Mouse (Mus musculus): ENCODE results near the gene Sowaha. TPM values are rescaled to one million over a fixed set of nuclear protein-coding genes. Genes with fewer than 3 reads are reported as not detected.

Sowaha gene
- polyA plus RNA-seq (2015; fragmentation: Nextera tagmentation; extraction: Ambion mirVana) = 0.21 and 0.27 TPM in 2 replicates

DNA sequence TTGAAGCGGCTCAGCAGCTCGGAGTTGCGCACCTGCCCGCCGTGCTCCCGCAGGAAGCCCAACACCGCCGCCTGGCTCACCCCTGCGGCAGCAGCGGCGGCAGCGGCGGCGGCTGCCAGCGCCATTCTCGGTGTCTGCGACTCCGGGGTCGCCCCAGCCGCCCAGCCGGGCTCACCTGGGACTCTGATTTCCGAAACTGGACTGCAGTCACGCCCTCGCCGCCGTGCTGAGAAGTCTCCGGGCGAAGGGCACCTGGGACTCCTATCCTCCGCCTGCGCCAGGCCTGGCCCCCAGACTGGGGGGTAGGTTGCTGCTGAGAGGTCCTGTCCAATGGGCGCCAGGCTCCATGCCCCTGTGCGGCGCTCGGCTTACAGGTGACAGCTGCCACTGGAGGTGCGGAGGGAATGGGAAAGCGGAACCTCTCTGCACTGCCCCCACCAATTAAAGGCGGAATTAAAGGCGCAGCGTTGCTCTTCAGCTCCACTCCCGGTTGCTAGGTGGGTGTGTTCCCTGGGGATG, at the start of gene Sowaha, which contains the start of gene Gm9945:
TSS of gene Sowaha (minus strand) at position 492 of the 519 bp plus-strand sequence.
TSS of gene Gm9945 (plus strand) at position 384 of the 519 bp plus-strand sequence.
- H3K27me3 ChIP-seq = peaks cover 79% of the 10 kb centered on the region
- peaks cover 33% of the 10 kb centered on the region for H3K4me1 ChIP-seq (replicated peaks)
- ATAC-seq (ENCODE audit: low read depth) = peak; percentile 52; the same call in 1 of the 2 replicates
- H3K9me3 ChIP-seq = no peaks in the 10 kb centered on the region
- H3K4me3 ChIP-seq = peak within 1 kb of the TSS; percentile 46
- H3K9ac ChIP-seq = peak within 1 kb of the TSS; percentile 59
- no peaks in the 10 kb centered on the region for H3K36me3 ChIP-seq
- peak within 1 kb of the TSS; percentile 77 for H3K4me2 ChIP-seq
- no peak within 1 kb of the TSS for H3K27ac ChIP-seq (replicated peaks)
- WGBS = 3% methylated on average over 40 of the region's 40 CpGs

DNA sequence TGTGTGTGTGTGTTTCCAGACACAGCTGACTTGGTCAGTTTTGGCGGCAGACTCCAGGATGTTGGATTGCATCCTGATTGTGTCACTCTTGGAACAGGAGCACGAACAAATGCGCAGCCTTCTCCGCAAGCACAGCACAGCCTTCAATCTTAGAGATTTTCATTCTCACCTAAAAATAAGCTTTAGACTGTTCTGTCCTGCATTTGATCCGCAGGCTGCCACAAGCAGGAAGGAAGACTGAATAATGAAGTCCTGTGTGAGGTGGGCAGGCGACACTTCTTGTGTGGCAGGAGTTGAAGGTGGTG, 49.1 kb upstream of the Sowaha start:
- WGBS = 79% methylated on average over 6 of the region's 6 CpGs
- Histone ChIP-seq H3K4me1 (replicated peaks) (peaks cover 26% of the 10 kb centered on the region), H3K9me3 (no peaks in the 10 kb centered on the region), H3K27ac (replicated peaks) (no peak overlapping the region), H3K27me3 (no peaks in the 10 kb centered on the region), H3K36me3 (peaks cover 13% of the 10 kb centered on the region), H3K4me2 (no peak overlapping the region), H3K9ac (no peak overlapping the region), H3K4me3 (no peak overlapping the region)
- ATAC-seq (ENCODE audit: low read depth) = no peak

DNA sequence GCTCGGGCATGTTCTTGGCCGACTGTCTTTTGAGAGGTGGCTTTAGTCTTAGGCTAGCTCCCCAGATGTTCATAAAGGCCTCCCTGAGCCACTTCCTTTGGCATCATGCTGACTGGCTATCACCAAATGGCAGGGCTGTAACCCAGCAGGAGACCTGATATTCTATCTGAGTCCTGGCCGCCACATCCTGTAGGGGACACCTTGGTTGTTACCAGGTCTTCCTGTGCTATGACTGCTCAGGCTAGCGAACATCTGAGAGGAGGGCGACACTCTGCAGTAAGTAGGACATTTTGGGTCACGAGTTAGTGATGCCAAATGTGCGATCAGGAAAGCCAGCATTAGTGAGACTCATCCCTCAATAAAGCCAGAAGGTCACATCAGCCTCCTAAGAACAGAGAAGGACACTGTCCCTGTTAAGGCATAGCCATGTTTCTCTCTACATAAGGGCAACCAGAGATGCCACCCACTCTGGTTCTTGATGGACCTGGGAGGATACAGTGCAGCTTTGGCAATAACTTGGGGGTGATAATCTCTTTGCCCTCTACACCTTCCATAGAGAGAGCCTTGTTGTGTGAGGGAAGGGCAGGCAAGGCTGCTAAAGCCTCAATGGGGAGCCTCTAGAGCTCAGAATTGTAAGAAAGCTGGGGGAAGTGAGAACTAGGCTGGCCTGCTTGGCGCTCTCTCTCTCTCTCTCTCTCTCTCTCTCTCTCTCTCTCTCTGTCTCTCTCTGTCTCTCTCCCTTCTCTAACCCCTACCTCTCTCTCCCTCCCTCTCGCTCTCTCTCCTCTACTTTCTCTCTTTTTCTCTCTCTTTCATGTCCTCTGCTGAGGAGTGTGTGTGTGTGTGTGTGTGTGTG, 48.6 kb upstream of the Sowaha start:
- ATAC-seq (ENCODE audit: low read depth) = no peak
- WGBS = 69% methylated on average over 9 of the region's 9 CpGs

DNA sequence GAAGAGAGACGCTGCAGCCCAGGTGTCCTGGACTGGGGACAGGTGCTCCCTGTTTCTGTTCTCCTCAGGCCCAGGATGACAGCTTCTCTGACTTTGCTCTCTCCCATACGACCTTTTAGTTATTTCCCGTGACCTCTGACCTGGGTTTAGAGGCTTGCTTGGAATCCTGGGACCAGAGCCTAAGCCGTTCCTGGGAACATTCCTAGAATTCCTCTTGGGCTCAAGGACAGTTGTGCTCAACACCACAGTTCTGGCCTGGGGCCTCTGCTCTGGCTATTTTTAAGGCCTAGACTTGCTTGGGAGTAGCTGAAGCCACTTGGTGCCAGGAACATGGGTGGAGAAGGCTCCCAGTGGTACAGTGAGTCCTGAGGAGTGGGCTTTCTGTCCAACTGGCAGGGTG, 45.4 kb upstream of the Sowaha start:
- H3K4me2 ChIP-seq = no peak overlapping the region
- WGBS = 66% methylated on average over 4 of the region's 4 CpGs

More for the DNA sequence above, 48.6 kb upstream of the Sowaha start:
- Histone ChIP-seq H3K4me3 (no peak overlapping the region), H3K9ac (0 out of 2 replicates have a peak overlapping the region, but pooled peaks have one; percentile 1), H3K36me3 (peaks cover 7% of the 10 kb centered on the region), H3K9me3 (no peaks in the 10 kb centered on the region), H3K4me2 (no peak overlapping the region), H3K27ac (replicated peaks) (no peak overlapping the region), H3K27me3 (no peaks in the 10 kb centered on the region), H3K4me1 (replicated peaks) (peaks cover 32% of the 10 kb centered on the region)

DNA sequence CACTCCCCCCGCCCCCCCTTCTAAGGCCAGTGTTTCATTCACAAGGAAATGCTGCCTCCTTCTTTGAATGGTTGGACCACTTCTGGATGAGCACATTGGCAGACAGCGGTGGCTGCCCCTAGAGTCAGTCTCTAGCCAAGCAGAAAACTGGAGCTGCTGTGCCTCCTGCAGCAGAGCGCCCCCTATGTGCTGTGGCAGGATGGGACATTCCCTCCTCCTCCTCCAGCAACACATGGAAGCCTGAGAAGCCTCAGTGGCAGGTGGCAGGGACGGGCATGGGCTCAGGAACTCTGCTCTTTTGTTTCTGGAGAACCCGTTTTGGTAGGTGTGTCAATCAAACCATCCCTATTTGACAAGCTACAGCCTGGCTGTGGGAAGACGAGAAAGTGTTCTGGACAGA, 44.8 kb upstream of the Sowaha start:
- 69% methylated on average over 6 of the region's 6 CpGs for WGBS
- H3K27ac ChIP-seq (replicated peaks) = no peak overlapping the region
- no peaks in the 10 kb centered on the region for H3K27me3 ChIP-seq
- H3K4me1 ChIP-seq (replicated peaks) = peaks cover 66% of the 10 kb centered on the region
- H3K4me3 ChIP-seq = no peak overlapping the region
- H3K4me2 ChIP-seq = no peak overlapping the region
- H3K9ac ChIP-seq = no peak overlapping the region
- no peaks in the 10 kb centered on the region for H3K36me3 ChIP-seq
- no peaks in the 10 kb centered on the region for H3K9me3 ChIP-seq
- no peak for ATAC-seq (ENCODE audit: low read depth)

More for the DNA sequence above, 45.4 kb upstream of the Sowaha start:
- H3K36me3 ChIP-seq = no peaks in the 10 kb centered on the region
- ATAC-seq (ENCODE audit: low read depth) = no peak
- H3K9ac ChIP-seq = no peak overlapping the region
- H3K4me1 ChIP-seq (replicated peaks) = peaks cover 62% of the 10 kb centered on the region
- no peak overlapping the region for H3K4me3 ChIP-seq
- no peaks in the 10 kb centered on the region for H3K9me3 ChIP-seq
- no peak overlapping the region for H3K27ac ChIP-seq (replicated peaks)
- H3K27me3 ChIP-seq = no peaks in the 10 kb centered on the region

DNA sequence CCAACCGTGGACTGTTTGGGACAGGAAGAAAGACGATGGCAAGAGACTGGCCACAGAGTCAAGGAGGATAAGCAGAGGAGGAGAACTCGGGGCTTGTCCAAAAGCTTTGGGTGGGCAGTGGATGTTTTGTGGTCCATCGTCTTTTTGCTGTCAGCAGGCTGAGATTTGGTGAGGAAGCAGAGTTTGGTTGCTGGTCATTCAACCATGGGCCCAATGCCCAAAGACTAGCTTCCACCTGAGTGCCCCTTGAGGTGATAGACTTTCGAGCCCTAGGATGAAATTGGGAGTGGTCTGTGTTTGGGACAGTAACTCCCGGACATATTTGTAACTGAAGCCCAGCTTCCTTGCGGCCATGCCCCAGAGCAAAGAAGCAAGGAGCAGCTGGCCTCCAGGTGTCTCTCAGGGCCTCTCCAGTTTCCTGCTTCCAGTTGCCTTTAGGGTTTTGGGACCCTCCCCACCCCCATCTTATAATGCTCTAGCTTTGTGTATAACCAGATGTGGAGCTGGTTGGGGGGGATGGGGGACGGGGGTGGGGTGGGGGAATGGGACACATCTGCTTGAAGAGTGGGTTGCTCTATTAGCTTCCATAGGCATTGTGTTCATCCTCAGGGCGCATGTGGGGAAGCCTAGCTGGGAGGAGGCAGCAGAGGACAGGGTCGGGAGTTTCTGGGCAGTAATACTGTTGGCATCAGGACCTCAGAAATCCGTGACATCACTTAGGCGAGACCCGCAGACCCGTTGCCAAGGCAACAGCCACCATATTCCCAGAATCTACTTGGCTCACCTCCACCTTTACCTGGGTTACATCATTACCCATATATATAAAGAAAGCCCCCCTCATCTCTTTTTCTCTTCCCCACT, 43.7 kb upstream of the Sowaha start:
- ATAC-seq (ENCODE audit: low read depth) = no peak
- no peak overlapping the region for H3K4me3 ChIP-seq
- H3K36me3 ChIP-seq = no peaks in the 10 kb centered on the region
- H3K9me3 ChIP-seq = no peaks in the 10 kb centered on the region
- no peak overlapping the region for H3K9ac ChIP-seq
- H3K27ac ChIP-seq (replicated peaks) = peak overlapping the region; percentile 13; the same call in 1 of the 2 replicates
- no peaks in the 10 kb centered on the region for H3K27me3 ChIP-seq
- WGBS = 85% methylated on average over 14 of the region's 14 CpGs
- H3K4me2 ChIP-seq = no peak overlapping the region
- peaks cover 62% of the 10 kb centered on the region for H3K4me1 ChIP-seq (replicated peaks)

DNA sequence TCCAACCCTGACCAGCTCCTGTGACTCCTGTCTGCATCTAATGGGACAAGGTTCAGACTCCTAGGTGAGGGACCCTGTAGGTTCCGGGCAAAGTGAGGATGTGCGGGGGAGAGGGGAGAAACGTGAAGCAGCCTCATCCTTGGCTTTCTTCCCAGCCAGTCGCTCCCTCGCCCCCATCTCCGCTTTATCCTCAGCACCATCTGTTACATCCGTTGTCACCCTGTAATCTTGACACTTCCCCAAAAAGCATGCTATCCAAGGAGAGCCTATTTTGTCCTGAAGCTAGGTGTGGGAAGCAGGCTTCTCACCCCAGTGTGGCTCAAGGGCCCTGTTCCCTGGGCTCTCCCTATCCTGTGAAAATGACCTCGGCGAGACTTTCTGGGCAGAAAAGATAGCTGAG, 42.9 kb upstream of the Sowaha start:
- Histone ChIP-seq H3K4me2 (no peak overlapping the region), H3K36me3 (no peaks in the 10 kb centered on the region), H3K9me3 (no peaks in the 10 kb centered on the region), H3K27me3 (peaks cover 4% of the 10 kb centered on the region; the same call in 1 of the 2 replicates), H3K4me1 (replicated peaks) (peaks cover 54% of the 10 kb centered on the region), H3K4me3 (no peak overlapping the region), H3K27ac (replicated peaks) (peak overlapping the region; percentile 13; the same call in 1 of the 2 replicates), H3K9ac (no peak overlapping the region)
- no peak for ATAC-seq (ENCODE audit: low read depth)
- WGBS = 47% methylated on average over 9 of the region's 9 CpGs

DNA sequence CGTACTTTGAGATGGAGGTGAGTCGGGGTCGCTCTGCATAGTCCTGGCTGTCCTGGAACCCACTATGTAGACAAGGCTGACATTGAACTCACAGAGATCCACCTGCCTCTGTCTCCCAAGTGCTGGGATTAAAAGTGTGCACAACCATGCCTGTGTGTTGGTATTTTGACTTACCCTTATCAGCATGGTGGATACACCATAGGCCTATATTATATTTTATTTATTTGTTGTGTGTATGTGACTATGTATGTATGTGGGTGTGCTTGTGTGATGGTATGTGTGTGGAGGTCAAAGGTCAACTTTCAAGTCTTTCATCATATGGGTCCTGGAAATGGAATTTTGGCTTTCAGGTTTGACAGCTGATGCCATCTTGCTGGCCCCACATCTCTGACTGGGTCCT, 42.3 kb upstream of the Sowaha start:
- Histone ChIP-seq H3K36me3 (no peaks in the 10 kb centered on the region), H3K27me3 (peaks cover 4% of the 10 kb centered on the region; the same call in 1 of the 2 replicates), H3K4me2 (no peak overlapping the region), H3K9ac (no peak overlapping the region), H3K4me1 (replicated peaks) (peaks cover 54% of the 10 kb centered on the region), H3K9me3 (no peaks in the 10 kb centered on the region), H3K27ac (replicated peaks) (no peak overlapping the region), H3K4me3 (no peak overlapping the region)
- ATAC-seq (ENCODE audit: low read depth) = no peak
- WGBS = 96% methylated on average over 3 of the region's 3 CpGs

DNA sequence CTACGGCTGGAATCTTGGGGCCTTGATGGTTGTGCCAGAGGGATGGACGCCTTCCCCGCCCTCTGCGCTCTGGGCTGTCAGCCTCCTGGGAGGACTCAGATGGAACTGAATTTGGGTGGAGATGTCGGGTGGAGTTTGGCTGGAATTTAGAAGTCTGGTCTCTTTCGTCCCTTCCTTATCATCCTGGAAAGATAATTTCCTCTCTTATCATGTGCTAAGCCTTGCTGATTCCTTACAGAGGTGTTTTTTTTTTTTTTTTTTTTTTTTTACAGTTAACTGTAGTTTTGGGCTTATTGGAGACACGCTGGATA, 41.7 kb upstream of the Sowaha start:
- peak overlapping the region; percentile 77 for H3K4me2 ChIP-seq
- peak overlapping the region; percentile 89; the same call in 1 of the 2 replicates for H3K9ac ChIP-seq
- H3K4me3 ChIP-seq = peak overlapping the region; percentile 80; the same call in 1 of the 2 replicates
- no peak for ATAC-seq (ENCODE audit: low read depth)
- 83% methylated on average over 7 of the region's 7 CpGs for WGBS
- peaks cover 4% of the 10 kb centered on the region for H3K27me3 ChIP-seq
- no peaks in the 10 kb centered on the region for H3K36me3 ChIP-seq
- peaks cover 54% of the 10 kb centered on the region for H3K4me1 ChIP-seq (replicated peaks)
- H3K9me3 ChIP-seq = no peaks in the 10 kb centered on the region
- no peak overlapping the region for H3K27ac ChIP-seq (replicated peaks)

DNA sequence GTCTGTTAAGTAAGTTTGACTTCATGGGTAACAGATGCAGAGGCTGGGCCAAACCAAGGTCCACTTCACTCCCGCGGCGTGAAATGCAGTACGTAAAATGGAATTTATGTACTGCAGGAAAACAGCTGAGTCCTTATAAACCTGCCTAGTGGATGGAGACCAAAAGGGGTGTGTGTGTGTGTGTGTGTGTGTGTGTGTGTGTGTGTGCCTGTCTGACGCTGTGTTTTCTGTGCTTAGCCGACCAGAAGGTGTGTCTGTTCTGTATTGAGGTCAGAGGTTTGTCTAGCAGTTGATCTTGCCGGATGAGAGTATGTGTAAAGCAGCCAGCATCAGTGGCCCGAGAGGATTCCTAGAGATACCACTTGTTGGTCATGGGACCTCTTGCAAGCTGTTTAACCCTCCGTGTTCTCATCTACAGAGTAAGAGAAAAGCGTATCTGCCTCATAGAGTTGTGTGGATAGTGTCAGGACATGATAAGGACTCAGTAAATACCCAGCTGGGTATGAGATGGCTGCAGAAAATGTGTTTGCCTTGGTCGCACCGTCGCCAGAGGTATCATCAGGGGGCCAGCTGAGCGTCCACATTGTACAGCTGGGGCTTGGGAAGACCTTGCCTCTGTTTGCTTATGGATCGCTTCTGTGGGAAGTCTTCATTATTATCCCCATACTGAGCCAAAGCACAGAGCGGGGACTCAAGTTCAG, 41.2 kb upstream of the Sowaha start:
- H3K4me3 ChIP-seq = peak overlapping the region; percentile 80
- ATAC-seq (ENCODE audit: low read depth) = no peak
- no peaks in the 10 kb centered on the region for H3K36me3 ChIP-seq
- peak overlapping the region; percentile 77 for H3K4me2 ChIP-seq
- H3K4me1 ChIP-seq (replicated peaks) = peaks cover 54% of the 10 kb centered on the region
- H3K9me3 ChIP-seq = no peaks in the 10 kb centered on the region
- peaks cover 4% of the 10 kb centered on the region for H3K27me3 ChIP-seq
- peak overlapping the region; percentile 23; the same call in 1 of the 2 replicates for H3K27ac ChIP-seq (replicated peaks)
- H3K9ac ChIP-seq = peak overlapping the region; percentile 89
- WGBS = 52% methylated on average over 16 of the region's 16 CpGs

DNA sequence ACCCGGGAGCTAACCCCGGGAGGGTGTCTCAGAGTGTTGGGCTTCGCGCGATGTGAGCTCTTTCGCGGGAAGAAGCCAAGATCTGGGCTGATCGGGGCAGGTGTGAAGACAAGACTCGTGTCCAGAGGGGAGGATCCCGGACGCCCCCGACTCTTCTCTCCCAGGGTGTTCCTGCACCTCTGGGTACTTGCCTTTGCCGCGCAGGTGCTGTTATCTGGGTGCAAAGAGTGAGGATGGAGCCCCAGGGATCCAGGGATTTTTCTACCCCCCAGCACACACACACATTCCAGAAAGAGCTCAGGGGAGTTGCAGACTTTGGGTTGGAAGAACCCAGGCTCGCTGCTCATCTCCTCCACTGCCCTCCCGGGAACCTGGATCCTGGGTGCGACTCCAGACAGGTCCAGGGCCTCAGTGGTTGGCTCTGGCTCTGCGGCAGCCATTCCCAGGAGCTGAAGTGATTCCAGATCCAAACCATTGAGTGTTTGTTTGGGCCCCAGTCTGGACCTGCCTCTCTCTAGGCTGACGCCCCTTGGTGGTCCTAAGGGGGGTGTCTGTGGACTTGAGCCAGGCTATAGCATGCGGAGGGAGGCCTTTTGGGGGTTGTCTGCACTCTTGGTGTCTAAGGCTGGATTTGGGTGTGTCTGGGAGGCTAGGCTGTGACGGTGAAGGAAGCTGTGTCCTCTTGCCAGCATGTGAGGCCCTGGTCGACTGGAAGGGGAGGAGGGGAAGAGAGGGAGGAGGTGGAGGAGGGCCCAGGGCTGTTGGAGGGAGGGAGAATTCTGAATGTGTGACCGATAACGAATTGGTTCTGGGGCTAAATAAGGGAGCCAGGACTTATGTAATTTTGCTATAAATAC, 40.3 kb upstream of the Sowaha start:
- ATAC-seq (ENCODE audit: low read depth) = peak; percentile 45; the same call in 1 of the 2 replicates
- Histone ChIP-seq H3K27me3 (peaks cover 4% of the 10 kb centered on the region), H3K4me1 (replicated peaks) (peaks cover 54% of the 10 kb centered on the region), H3K9me3 (no peaks in the 10 kb centered on the region), H3K36me3 (no peaks in the 10 kb centered on the region), H3K4me3 (peak overlapping the region; percentile 80), H3K9ac (peak overlapping the region; percentile 89), H3K4me2 (peak overlapping the region; percentile 77), H3K27ac (replicated peaks) (peak overlapping the region; percentile 76)
- 2% methylated on average over 24 of the region's 24 CpGs for WGBS

Data from neural tube, embryonic 13.5 days (tissue).